Mouse (Mus musculus) ovary, postnatal 14 days (tissue): Measurements from ENCODE around the gene Togaram2.
"Not testable (repeated sequence)": the region's sequence is repeated elsewhere in the genome, so short reads cannot be mapped to it uniquely, and the experiment has no call there.

Source experiments
- DNase-seq: peaks from one replicate; pipeline ENCODE4 v3.0.0; 2022; ENCODE audit warnings: low spot score

The Togaram2 gene

GRCm38 (mm10) chr17:71673092-71673491 lies at the start of gene Togaram2:
Gene Togaram2, plus strand, starts transcription at chr17:71673261.
- DNase-seq = no peak

GRCm38 (mm10) chr17:71631806-71632205 lies 41.3 kb upstream of the Togaram2 start:
- no peak for DNase-seq

GRCm38 (mm10) chr17:71633350-71633749 lies 39.7 kb upstream of the Togaram2 start:
- DNase-seq = no peak

GRCm38 (mm10) chr17:71636786-71637185 lies 36.3 kb upstream of the Togaram2 start:
- no peak for DNase-seq

GRCm38 (mm10) chr17:71637750-71638265 lies 35.3 kb upstream of the Togaram2 start:
- DNase-seq = no peak

- not testable (repeated sequence) for DNase-seq
Measured at GRCm38 (mm10) chr17:71639056-71639455, 34.0 kb upstream of the Togaram2 start.

GRCm38 (mm10) chr17:71640421-71641085 lies 32.5 kb upstream of the Togaram2 start:
- DNase-seq = no peak

- no peak for DNase-seq
Measured at GRCm38 (mm10) chr17:71642190-71642589, 30.9 kb upstream of the Togaram2 start.

- no peak for DNase-seq
Measured at GRCm38 (mm10) chr17:71650011-71650410, 23.1 kb upstream of the Togaram2 start.

GRCm38 (mm10) chr17:71652495-71652894 lies 20.6 kb upstream of the Togaram2 start:
- no peak for DNase-seq

GRCm38 (mm10) chr17:71652934-71653333 lies 20.1 kb upstream of the Togaram2 start:
- no peak for DNase-seq

GRCm38 (mm10) chr17:71657521-71657920 lies 15.5 kb upstream of the Togaram2 start:
- DNase-seq = no peak

- no peak for DNase-seq
Measured at GRCm38 (mm10) chr17:71658666-71659065, 14.4 kb upstream of the Togaram2 start.

- DNase-seq = no peak
Measured at GRCm38 (mm10) chr17:71660390-71660789, 12.7 kb upstream of the Togaram2 start.

- peak; percentile 72 for DNase-seq
Measured at GRCm38 (mm10) chr17:71662751-71663250, 10.3 kb upstream of the Togaram2 start.

GRCm38 (mm10) chr17:71663491-71663890 lies 9.6 kb upstream of the Togaram2 start:
- no peak for DNase-seq

- no peak for DNase-seq
Measured at GRCm38 (mm10) chr17:71664172-71664571, 8.9 kb upstream of the Togaram2 start.

GRCm38 (mm10) chr17:71665201-71665600 lies 7.9 kb upstream of the Togaram2 start:
- DNase-seq = no peak

GRCm38 (mm10) chr17:71669511-71669910 lies 3.5 kb upstream of the Togaram2 start:
- no peak for DNase-seq

GRCm38 (mm10) chr17:71671840-71672546 lies 1.1 kb upstream of the Togaram2 start:
- DNase-seq = no peak

GRCm38 (mm10) chr17:71673936-71674335 lies 875 bp downstream of the Togaram2 start:
- no peak for DNase-seq

GRCm38 (mm10) chr17:71674886-71675285 lies 1.8 kb downstream of the Togaram2 start:
- DNase-seq = peak; percentile 54

- DNase-seq = no peak
Measured at GRCm38 (mm10) chr17:71681666-71682065, 8.6 kb downstream of the Togaram2 start.
